13 mouse cellular contexts compared by ENCODE assay signal in genomic region chr1:119161751-119162150, GRCm38 (mm10).
"Had no signal": no experiment of that assay in that cellular context is flagged by ENCODE, and none has a peak within 500 bp of the region (broad histone marks: within the 10 kb centered on the region; RNA-seq: fewer than 3 reads in every experiment).

No protein-coding gene starts in this region.

- ATAC-seq: lung, postnatal 0 days; midbrain, embryonic 13.5 days had no signal

- H3K36me3 ChIP-seq: limb, embryonic 10.5 days; liver, embryonic 15.5 days; midbrain, embryonic 13.5 days; neural tube, embryonic 12.5 days had no signal

- H3K4me1 ChIP-seq: limb, embryonic 10.5 days; liver, embryonic 15.5 days; neural tube, embryonic 12.5 days had no signal

- H3K4me3 ChIP-seq: limb, embryonic 10.5 days; liver, embryonic 15.5 days; midbrain, embryonic 13.5 days; neural tube, embryonic 12.5 days had no signal

- H3K27ac ChIP-seq: kidney, postnatal 0 days; limb, embryonic 10.5 days; liver, embryonic 15.5 days; midbrain, embryonic 13.5 days; neural tube, embryonic 12.5 days had no signal

- DNase-seq: kidney, adult 9 months; kidney, postnatal 36 days; lung, adult 2 months; lung, postnatal 36 days; thymus, adult 18-20 months; thymus, postnatal 25 days had no signal

- H3K9ac ChIP-seq: liver, embryonic 15.5 days; midbrain, embryonic 13.5 days; neural tube, embryonic 12.5 days had no signal

- H3K4me2 ChIP-seq: liver, embryonic 11.5 days; liver, embryonic 15.5 days; midbrain, embryonic 13.5 days; neural tube, embryonic 12.5 days had no signal

- H3K9me3 ChIP-seq: limb, embryonic 10.5 days; liver, embryonic 15.5 days; midbrain, embryonic 13.5 days; neural tube, embryonic 12.5 days had no signal

- H3K27me3 ChIP-seq: liver, embryonic 15.5 days; midbrain, embryonic 13.5 days; neural tube, embryonic 12.5 days had no signal
